Mouse (Mus musculus): ENCODE data around the gene Stx1a.

Stx1a gene

DNA sequence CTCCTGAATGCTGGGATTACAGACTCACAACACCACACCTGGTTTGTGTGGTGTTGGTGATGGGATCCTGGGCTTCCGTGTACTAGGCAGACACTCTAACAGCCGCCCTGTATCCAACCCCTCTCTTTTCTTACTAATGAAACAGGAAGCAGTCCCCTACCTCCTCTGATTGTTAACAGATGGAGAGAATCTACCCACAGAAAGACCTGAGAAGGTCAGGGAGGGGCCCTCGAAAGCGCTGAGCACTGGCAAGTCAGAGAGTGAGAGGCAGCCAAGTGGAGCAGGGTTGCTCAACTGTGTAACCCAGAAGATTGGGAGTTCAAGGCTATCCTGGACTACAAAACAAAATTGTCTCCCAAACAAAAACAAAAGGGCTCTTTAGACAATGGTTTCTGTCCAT is 63.6 kb downstream of the Stx1a start:
- DNase-seq (ENCODE audit: low spot score), result no peak

DNA sequence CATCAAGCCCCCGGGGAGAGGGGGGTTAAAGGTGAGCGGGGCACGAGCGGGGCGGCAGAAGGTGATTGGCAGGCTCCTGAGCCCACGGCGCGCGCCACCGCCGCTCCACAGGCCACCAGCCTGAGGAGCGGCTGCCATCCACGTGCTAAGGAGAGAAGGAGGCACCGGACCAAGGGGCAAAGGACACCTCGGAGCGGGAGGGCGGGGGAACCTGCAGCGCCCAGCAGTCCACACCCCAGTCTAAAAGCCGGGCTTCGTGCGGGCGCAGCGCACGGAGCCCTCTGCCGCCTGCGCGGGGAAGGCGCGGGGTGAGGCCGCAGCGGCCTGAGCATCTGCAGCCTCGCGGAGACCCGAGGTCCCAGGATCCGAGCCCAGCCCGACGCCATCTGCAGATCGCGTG is 66.4 kb downstream of the Stx1a start, which contains the start of gene Mlxipl:
Gene Mlxipl (plus strand): TSS at position 238 of the 400 bp plus-strand sequence.
- DNase-seq (ENCODE audit: low spot score), result no peak
